Mouse (Mus musculus) liver, embryonic 12.5 days (tissue): ENCODE measurements at regions not wholly inside any gene's neighbourhood (a gene's known extent, or its start where the extent isn't known, plus 50 kb on each side); places are given as distances from the start of the nearest gene placed in this dataset.

Source experiments
- ATAC-seq: fragments of 200-750 bp; cut with Nextera tagmentation; 2 replicates; pipeline ENCODE4 v1.8.0; 2017; ENCODE audit warnings: moderate number of reproducible peaks, mild to moderate bottlenecking, moderate library complexity
- H3K27ac ChIP-seq: fragments of 300-500 bp; sonication (generic); 2 replicates; pipeline ENCODE4 v1.5.1; 2016; ENCODE audit warnings: mild to moderate bottlenecking
- H3K27me3 ChIP-seq: fragments of 300-500 bp; sonication (generic); replicated peaks from 2 replicates; pipeline ENCODE4 v1.6.1; 2016; ENCODE audit warnings: mild to moderate bottlenecking, moderate library complexity
- H3K36me3 ChIP-seq: fragments of 300-500 bp; sonication (generic); 2 replicates; pipeline ENCODE4 v1.6.1; 2016; ENCODE audit warnings: mild to moderate bottlenecking, moderate library complexity
- H3K4me1 ChIP-seq: fragments of 300-500 bp; sonication (generic); 2 replicates; pipeline ENCODE4 v1.6.1; 2016
- H3K4me2 ChIP-seq: fragments of 300-500 bp; sonication (generic); 2 replicates; pipeline ENCODE4 v1.6.1; 2016; ENCODE audit warnings: mild to moderate bottlenecking, moderate library complexity
- H3K4me3 ChIP-seq: fragments of 300-500 bp; sonication (generic); 2 replicates; pipeline ENCODE4 v1.5.1; 2016; ENCODE audit warnings: mild to moderate bottlenecking, moderate library complexity
- H3K9ac ChIP-seq: fragments of 300-500 bp; sonication (generic); 2 replicates; pipeline ENCODE4 v1.6.1; 2016; ENCODE audit warnings: mild to moderate bottlenecking, moderate library complexity
- H3K9me3 ChIP-seq: fragments of 300-500 bp; sonication (generic); replicated peaks from 2 replicates; pipeline ENCODE4 v1.6.1; 2016; ENCODE audit warnings: mild to moderate bottlenecking, moderate library complexity
- WGBS: fragments of 180-500 bp; shearing (Covaris S2); methylation state at CpG from one replicate; pipeline ENCODE4 v1.1.7; 2016; ENCODE audit not compliant: insufficient replicate concordance; 5-methylcytosine and 5-hydroxymethylcytosine counted together

DNA sequence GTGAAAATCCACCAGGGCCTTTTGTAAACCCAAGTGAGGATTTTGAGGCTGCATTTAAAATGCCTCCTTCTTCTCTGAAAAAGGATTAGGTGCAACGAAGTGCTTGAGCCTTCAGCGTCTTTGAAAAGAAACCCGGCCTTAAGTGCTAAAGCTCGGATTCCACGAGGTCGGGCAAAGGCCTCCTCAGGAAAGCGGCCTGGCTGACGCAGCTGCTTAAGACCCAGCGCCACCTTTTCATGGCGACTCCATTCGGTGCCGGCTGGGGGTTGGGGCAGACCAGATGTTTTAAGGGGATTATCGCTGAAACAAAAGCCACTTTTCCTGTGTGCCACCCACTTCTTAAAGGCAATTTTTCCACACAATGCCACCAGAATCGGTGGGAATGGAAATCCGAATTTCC, 61.6 kb upstream of the 4932438H23Rik start:
- Histone ChIP-seq H3K4me3 (no peak overlapping the region), H3K27me3 (peaks cover 27% of the 10 kb centered on the region), H3K27ac (no peak overlapping the region), H3K4me1 (0 out of 2 replicates have a peak, but pooled peaks cover 7% of the 10 kb centered on the region), H3K36me3 (no peaks in the 10 kb centered on the region), H3K9ac (no peak overlapping the region), H3K9me3 (peaks cover 5% of the 10 kb centered on the region; the same call in 1 of the 2 replicates), H3K4me2 (no peak overlapping the region)
- no peak for ATAC-seq
- WGBS = 51% methylated on average over 15 of the region's 15 CpGs

DNA sequence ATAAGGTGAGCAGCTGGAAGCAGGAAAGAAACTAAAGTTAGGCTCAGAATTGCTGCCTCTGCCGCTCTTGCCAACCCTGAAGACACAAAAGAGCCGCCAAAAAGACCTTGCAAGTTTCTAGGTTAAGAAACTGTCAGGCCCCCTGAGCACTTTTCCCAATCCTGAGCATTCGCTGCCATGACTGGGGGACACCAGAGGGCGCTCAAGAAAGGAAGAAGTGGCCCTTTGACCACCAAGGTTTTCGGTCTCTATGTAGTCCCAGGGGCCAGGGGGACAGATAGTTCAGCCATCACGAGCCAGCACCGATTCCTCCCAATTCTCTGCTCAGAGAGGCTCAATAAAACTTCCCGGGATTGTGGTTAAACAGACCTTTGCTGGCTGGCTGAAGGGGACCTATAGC, 64.6 kb upstream of the Olig2 start:
- Histone ChIP-seq H3K4me2 (no peak overlapping the region), H3K27me3 (peaks cover 31% of the 10 kb centered on the region), H3K9me3 (no peaks in the 10 kb centered on the region), H3K36me3 (no peaks in the 10 kb centered on the region), H3K4me3 (no peak overlapping the region), H3K4me1 (0 out of 2 replicates have a peak, but pooled peaks cover 7% of the 10 kb centered on the region), H3K27ac (no peak overlapping the region), H3K9ac (no peak overlapping the region)
- WGBS = 16% methylated on average over 8 of the region's 8 CpGs
- ATAC-seq = no peak

DNA sequence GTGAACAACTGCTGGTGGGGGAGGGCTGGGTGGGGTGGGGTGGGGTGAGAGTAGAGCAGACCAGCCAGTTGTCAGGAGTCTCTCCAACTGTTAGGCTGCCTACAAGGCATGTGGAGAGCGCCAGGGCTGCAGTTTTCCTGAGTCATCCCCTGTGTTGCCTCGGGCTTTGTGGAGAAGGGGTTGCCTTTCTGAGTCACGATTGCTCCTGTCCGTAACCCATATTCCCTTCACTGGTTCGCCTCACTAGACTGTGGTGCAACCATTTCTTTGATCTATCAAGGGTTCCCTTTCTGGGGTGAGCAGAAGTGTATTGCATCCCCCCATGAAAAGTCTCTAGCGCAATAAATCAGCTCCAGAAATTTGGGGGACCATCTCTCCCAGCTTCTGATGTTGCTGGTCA, 63.6 kb upstream of the Olig2 start:
- H3K27ac ChIP-seq = no peak overlapping the region
- no peak overlapping the region for H3K4me3 ChIP-seq
- 0 out of 2 replicates have a peak, but pooled peaks cover 7% of the 10 kb centered on the region for H3K4me1 ChIP-seq
- no peak overlapping the region for H3K4me2 ChIP-seq
- no peaks in the 10 kb centered on the region for H3K36me3 ChIP-seq
- H3K9me3 ChIP-seq = no peaks in the 10 kb centered on the region
- H3K9ac ChIP-seq = no peak overlapping the region
- ATAC-seq = no peak
- WGBS = 57% methylated on average over 6 of the region's 6 CpGs
- H3K27me3 ChIP-seq = peaks cover 22% of the 10 kb centered on the region

DNA sequence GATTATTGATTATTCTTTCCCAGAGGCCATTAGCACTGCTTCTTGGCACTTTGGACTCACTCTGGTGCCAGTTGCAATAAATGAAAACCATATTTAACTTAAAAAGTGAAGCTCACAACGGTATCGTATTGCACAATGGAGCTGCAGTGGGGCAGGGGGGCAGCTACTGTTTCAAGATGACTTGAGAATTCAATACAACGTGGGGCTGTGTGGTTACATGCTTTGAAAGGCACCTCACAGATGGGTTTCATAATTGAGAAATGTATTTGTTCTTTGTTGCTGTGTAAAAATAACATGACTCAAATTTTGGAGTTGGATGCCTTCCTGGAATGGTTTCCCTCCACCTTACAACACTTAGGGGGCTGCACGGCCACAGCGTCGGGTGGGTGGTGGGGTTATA, 62.9 kb upstream of the Olig2 start:
- Histone ChIP-seq H3K9me3 (no peaks in the 10 kb centered on the region), H3K4me1 (0 out of 2 replicates have a peak, but pooled peaks cover 7% of the 10 kb centered on the region), H3K4me3 (no peak overlapping the region), H3K27me3 (peaks cover 21% of the 10 kb centered on the region; the same call in 1 of the 2 replicates), H3K36me3 (no peaks in the 10 kb centered on the region), H3K27ac (no peak overlapping the region), H3K9ac (no peak overlapping the region), H3K4me2 (no peak overlapping the region)
- WGBS = 75% methylated on average over 6 of the region's 6 CpGs
- no peak for ATAC-seq

DNA sequence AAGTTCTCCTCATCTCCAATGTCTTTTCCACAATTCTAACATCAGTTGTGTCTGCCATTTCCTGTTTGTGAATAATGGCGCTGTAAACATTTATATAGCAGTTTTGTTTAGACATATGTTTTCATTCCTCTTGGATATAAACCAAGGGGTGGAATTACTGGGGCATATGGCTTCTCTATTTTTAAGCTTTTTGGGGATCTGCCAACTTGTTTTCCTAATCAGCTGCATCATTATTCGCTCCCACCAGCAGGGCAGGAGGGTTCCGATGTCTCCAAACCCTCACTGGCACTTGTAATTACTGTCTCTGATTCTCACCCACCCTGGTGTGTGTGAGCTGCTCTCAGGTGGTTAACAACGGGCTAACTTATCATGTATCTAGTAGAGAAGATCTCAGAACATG, 59.4 kb upstream of the Olig2 start:
- Histone ChIP-seq H3K27me3 (peaks cover 40% of the 10 kb centered on the region), H3K4me2 (no peak overlapping the region), H3K9ac (no peak overlapping the region), H3K4me1 (peaks cover 9% of the 10 kb centered on the region), H3K4me3 (no peak overlapping the region), H3K36me3 (no peaks in the 10 kb centered on the region), H3K27ac (no peak overlapping the region), H3K9me3 (no peaks in the 10 kb centered on the region)
- WGBS = 69% methylated on average over 4 of the region's 4 CpGs
- ATAC-seq = no peak

DNA sequence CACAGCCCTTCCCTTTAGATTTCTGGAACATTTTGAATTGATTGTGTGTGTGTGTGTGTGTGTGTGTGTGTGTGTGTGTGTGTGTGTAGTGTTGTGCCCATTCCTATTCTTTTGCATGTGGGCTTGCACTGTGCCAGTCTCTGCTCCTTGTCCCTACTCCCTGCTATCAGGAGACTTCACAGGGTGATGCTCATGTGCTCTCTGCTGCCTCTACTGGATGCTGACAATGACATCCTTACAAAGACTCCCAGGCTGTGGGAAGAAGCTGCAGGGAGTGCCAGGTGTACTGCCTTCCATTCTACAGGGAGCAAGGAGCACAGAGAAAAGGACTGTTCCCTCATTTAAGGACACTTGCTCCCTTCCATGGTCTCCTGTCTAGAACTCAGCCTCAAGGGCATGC, 58.4 kb upstream of the Olig2 start:
- no peaks in the 10 kb centered on the region for H3K9me3 ChIP-seq
- no peak overlapping the region for H3K9ac ChIP-seq
- H3K27me3 ChIP-seq = peaks cover 41% of the 10 kb centered on the region
- peaks cover 9% of the 10 kb centered on the region for H3K4me1 ChIP-seq
- H3K4me3 ChIP-seq = no peak overlapping the region
- H3K27ac ChIP-seq = no peak overlapping the region
- no peak for ATAC-seq
- H3K36me3 ChIP-seq = no peaks in the 10 kb centered on the region
- no peak overlapping the region for H3K4me2 ChIP-seq

DNA sequence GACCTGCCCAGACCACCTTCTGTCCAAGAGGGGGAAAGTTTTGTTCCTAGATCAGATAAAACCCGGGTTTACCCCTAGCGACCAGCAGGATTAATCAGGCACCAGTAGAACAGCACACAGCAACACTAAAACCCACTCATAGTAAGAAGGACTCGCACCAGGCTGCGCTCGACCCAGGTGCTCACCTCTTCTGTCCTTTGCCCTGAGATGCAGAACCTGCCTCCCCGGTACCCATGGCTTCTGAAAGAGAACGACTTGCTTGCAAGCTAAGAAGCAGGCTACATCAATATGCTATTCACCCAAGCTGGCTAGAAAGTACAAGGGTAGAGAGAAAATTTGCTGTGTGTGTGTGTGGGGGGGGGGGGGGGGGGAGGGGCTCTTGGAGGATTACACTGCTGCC, 56.9 kb upstream of the Olig2 start:
- 52% methylated on average over 7 of the region's 7 CpGs for WGBS
- H3K4me3 ChIP-seq = no peak overlapping the region
- peaks cover 41% of the 10 kb centered on the region for H3K27me3 ChIP-seq
- H3K4me2 ChIP-seq = no peak overlapping the region
- no peak overlapping the region for H3K27ac ChIP-seq
- peaks cover 9% of the 10 kb centered on the region for H3K4me1 ChIP-seq
- no peaks in the 10 kb centered on the region for H3K9me3 ChIP-seq
- no peak overlapping the region for H3K9ac ChIP-seq
- ATAC-seq = no peak
- no peaks in the 10 kb centered on the region for H3K36me3 ChIP-seq

DNA sequence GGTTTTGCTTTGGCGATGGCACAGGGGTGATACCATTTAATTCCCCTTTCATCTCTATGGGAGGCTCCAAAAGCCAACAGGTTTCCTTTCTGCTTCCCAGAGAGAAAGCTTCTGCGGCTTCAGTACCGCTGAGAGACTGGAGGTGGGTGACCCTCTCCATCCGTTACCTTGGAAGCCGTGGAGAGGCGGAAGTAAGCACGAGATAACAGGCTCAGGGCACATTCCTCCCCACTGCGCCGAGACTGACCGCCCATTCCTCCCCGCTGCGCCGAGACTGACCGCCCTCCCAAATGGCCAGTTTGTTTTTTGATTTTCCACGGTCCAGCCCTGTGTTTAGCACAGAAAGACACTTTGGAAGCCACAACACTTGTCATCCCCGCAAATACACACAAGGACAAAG, 55.4 kb upstream of the Olig2 start:
- WGBS = 1% methylated on average over 16 of the region's 16 CpGs

DNA sequence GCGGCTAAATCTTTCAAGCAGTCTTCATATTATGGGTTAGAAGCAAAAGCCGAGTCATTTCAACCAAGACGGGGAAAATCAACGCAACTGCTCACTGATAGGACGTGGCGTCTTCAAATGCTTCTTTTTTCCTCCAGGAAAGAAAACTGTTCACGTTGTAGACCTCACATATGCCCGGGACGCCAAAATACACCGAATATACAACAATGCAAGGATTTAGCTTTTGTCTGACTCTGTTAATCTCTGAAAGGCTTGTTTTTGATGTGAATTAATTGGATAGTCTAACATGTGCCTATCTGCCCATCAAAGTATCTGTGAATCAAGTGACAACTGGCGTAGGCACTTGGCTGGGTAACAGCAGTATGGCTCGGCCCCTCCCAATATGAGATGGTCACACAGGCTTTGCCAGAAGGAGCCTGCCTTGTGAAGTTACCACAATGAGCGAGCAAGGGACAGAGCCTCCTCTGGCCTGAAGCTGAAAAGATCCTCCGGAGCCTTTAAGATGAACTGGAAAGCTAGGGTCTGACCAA, 53.3 kb upstream of the Olig2 start:
- no peak for ATAC-seq
- Histone ChIP-seq H3K27ac (no peak overlapping the region), H3K9ac (no peak overlapping the region), H3K4me3 (no peak overlapping the region), H3K4me1 (peaks cover 9% of the 10 kb centered on the region), H3K9me3 (no peaks in the 10 kb centered on the region), H3K27me3 (peaks cover 44% of the 10 kb centered on the region), H3K4me2 (no peak overlapping the region), H3K36me3 (no peaks in the 10 kb centered on the region)
- 65% methylated on average over 14 of the region's 14 CpGs for WGBS

More for the DNA sequence above, 55.4 kb upstream of the Olig2 start:
- Histone ChIP-seq H3K27me3 (peaks cover 36% of the 10 kb centered on the region), H3K36me3 (no peaks in the 10 kb centered on the region), H3K4me3 (peak overlapping the region; percentile 27), H3K4me2 (peak overlapping the region; percentile 60), H3K9ac (no peak overlapping the region), H3K27ac (no peak overlapping the region), H3K4me1 (peaks cover 9% of the 10 kb centered on the region), H3K9me3 (no peaks in the 10 kb centered on the region)
- ATAC-seq = no peak

DNA sequence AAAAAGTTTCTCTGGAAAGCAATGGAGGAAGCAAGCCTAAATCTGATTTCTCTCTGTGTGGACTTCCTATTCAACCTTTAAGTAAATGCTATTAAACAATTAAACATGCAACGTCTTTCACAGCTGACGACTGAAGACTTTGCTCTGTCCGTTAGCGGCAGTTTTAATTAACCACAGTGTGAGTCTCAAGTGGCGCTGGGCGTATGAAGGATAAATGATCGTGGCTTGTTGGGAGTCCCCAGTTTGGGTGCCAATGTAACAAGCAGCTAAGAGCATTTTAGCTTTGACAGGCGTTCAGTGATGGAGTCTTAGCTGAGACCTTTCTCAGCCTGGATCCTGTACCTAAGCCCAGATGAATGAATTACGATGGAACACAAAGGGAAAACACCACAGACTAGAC, 52.7 kb upstream of the Olig2 start:
- no peaks in the 10 kb centered on the region for H3K9me3 ChIP-seq
- H3K9ac ChIP-seq = no peak overlapping the region
- ATAC-seq = no peak
- H3K36me3 ChIP-seq = no peaks in the 10 kb centered on the region
- peaks cover 9% of the 10 kb centered on the region for H3K4me1 ChIP-seq
- no peak overlapping the region for H3K4me2 ChIP-seq
- no peak overlapping the region for H3K27ac ChIP-seq
- 79% methylated on average over 9 of the region's 9 CpGs for WGBS
- H3K4me3 ChIP-seq = no peak overlapping the region
- H3K27me3 ChIP-seq = peaks cover 40% of the 10 kb centered on the region

DNA sequence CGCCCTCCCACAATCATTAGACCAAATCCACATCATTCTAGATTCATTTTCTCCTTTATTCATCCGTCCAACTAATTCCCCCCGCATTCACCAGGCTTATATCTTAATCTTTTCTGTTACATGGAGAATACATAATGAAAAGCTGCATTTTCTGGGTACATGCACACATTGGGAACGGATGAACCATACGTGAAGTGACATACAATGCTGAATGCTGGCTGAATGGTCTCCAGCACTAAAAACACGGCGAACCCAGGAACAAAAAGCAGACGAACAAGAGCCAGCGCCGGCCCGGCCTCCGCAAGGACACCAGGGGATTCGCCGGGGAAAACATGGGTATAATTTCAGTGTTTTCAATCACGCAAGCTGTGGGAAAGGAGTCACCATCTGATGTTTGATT, 52.0 kb upstream of the Olig2 start:
- ATAC-seq = no peak
- Histone ChIP-seq H3K27ac (no peak overlapping the region), H3K4me3 (no peak overlapping the region), H3K4me2 (no peak overlapping the region), H3K36me3 (no peaks in the 10 kb centered on the region), H3K9me3 (no peaks in the 10 kb centered on the region), H3K4me1 (peaks cover 9% of the 10 kb centered on the region), H3K27me3 (peaks cover 34% of the 10 kb centered on the region), H3K9ac (no peak overlapping the region)
- WGBS = 74% methylated on average over 15 of the region's 15 CpGs

DNA sequence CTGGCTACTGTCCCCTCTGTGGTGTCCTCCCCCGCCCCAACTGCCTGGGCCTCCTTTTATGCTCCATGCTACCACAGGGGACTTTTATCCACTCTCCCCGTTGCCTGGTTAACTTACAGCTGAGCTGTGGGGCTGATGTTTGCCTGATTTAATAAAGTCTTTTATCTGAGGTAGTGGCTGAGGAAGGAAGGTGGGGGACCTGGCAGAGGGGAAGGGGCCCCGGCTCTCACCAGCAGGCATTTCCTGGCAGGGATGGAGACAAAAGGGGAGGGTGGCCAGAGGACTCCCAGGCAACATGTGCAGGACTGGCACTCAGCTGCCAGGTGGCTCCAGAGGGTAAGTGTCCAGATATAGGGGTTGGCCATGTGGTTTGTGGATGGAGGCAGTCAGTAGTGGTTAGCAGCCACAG, 51.4 kb upstream of the Olig2 start:
- ATAC-seq = no peak
- Histone ChIP-seq H3K27ac (no peak overlapping the region), H3K4me2 (no peak overlapping the region), H3K36me3 (no peaks in the 10 kb centered on the region), H3K4me1 (peaks cover 9% of the 10 kb centered on the region), H3K9ac (no peak overlapping the region), H3K4me3 (no peak overlapping the region), H3K27me3 (peaks cover 28% of the 10 kb centered on the region), H3K9me3 (no peaks in the 10 kb centered on the region)
- 22% methylated on average over 3 of the region's 3 CpGs for WGBS

DNA sequence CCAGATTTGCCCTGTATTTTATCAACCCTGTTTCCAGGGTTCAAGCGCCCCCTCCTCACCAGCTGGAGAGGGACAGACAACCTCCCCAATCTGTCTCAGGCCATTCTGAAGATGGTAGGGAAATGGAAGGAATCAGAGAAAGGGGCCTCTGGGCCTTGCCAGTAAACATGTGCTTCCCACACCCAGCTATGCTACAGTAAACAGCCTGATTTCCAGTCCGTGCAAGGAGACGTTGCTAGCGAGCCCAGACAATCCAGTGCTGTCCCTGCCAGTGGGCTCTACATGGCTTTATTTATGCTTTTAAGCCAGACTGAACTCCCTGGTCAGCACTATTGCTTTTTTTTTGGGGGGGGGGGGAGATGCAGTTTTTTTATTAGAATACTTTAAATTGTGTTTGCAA, 50.9 kb upstream of the Olig2 start:
- H3K4me1 ChIP-seq = peaks cover 9% of the 10 kb centered on the region
- H3K9me3 ChIP-seq = no peaks in the 10 kb centered on the region
- no peak overlapping the region for H3K4me2 ChIP-seq
- H3K9ac ChIP-seq = no peak overlapping the region
- peaks cover 28% of the 10 kb centered on the region for H3K27me3 ChIP-seq
- WGBS = 62% methylated on average over 4 of the region's 4 CpGs
- no peaks in the 10 kb centered on the region for H3K36me3 ChIP-seq
- ATAC-seq = no peak
- H3K4me3 ChIP-seq = no peak overlapping the region
- no peak overlapping the region for H3K27ac ChIP-seq
